Mouse (Mus musculus) lung, postnatal 0 days (tissue): ENCODE results near the gene Syt13. TPM values are rescaled to one million over a fixed set of nuclear protein-coding genes. Genes with fewer than 3 reads are reported as not detected.

ENCODE experiments used
- ATAC-seq: fragments of 200-750 bp; cut with Nextera tagmentation; 2 replicates; pipeline ENCODE4 v1.8.0; 2017; ENCODE audit warnings: moderate library complexity
- DNase-seq: peaks from one replicate; pipeline ENCODE4 v3.0.0-alpha.2; 2016; ENCODE audit warnings: low spot score
- H3K27ac ChIP-seq: fragments of 300-500 bp; sonication (generic); 2 replicates; pipeline ENCODE4 v1.5.1; 2014; ENCODE audit warnings: antibody characterized with exemption, mild to moderate bottlenecking, low read length, mixed read lengths
- H3K27me3 ChIP-seq: fragments of 300-500 bp; sonication (generic); replicated peaks from 2 replicates; pipeline ENCODE4 v1.6.1; 2014; ENCODE audit warnings: low read length, mixed read lengths; ENCODE audit not compliant: insufficient read depth
- H3K36me3 ChIP-seq: fragments of 300-500 bp; sonication (generic); 2 replicates; pipeline ENCODE4 v1.6.1; 2014; ENCODE audit warnings: low read length, mixed read lengths; ENCODE audit not compliant: insufficient read depth
- H3K4me1 ChIP-seq: fragments of 300-500 bp; sonication (generic); 2 replicates; pipeline ENCODE4 v1.6.1; 2014; ENCODE audit warnings: antibody characterized with exemption, low read depth, low read length, mixed read lengths; ENCODE audit not compliant: insufficient read depth
- H3K4me2 ChIP-seq: fragments of 300-500 bp; sonication (generic); replicated peaks from 2 replicates; pipeline ENCODE4 v1.6.1; 2014; ENCODE audit warnings: low read depth, mild to moderate bottlenecking, low read length, moderate library complexity, mixed read lengths
- H3K4me3 ChIP-seq: fragments of 300-500 bp; sonication (generic); 2 replicates; pipeline ENCODE4 v1.5.1; 2014; ENCODE audit warnings: low read depth, low read length
- H3K9ac ChIP-seq: fragments of 300-500 bp; sonication (generic); replicated peaks from 2 replicates; pipeline ENCODE4 v1.6.1; 2014; ENCODE audit warnings: low read depth, mild to moderate bottlenecking
- H3K9me3 ChIP-seq: fragments of 300-500 bp; sonication (generic); 2 replicates; pipeline ENCODE4 v1.6.1; 2016; ENCODE audit warnings: low read length, mixed read lengths
- CTCF ChIP-seq: IDR thresholded peaks from 2 replicates; pipeline ENCODE4 v1.5.1; 2016; ENCODE audit warnings: antibody characterized with exemption, mild to moderate bottlenecking
- EP300 ChIP-seq: IDR thresholded peaks from 2 replicates; pipeline ENCODE4 v1.6.1; 2016; ENCODE audit warnings: antibody characterized with exemption, mild to moderate bottlenecking, control low read depth
- WGBS: fragments of 180-500 bp; shearing (Covaris S2); extraction: QIAGEN DNeasy Blood & Tissue Kit; methylation state at CpG from one replicate; pipeline ENCODE4 v1.1.7; 2014; 5-methylcytosine and 5-hydroxymethylcytosine counted together
- polyA plus RNA-seq: library from polyadenylated mRNA; unstranded; fragments of >200 nt; fragmentation: Nextera tagmentation; extraction: Ambion mirVana; gene quantifications from 2 replicates; pipeline ENCODE4 v1.2.1, GENCODE M21; 2015

The Syt13 gene
- 0.24 and 0.32 TPM in 2 replicates for polyA plus RNA-seq

GRCm38 (mm10) chr2:92914933-92915553, at the start of gene Syt13:
Gene Syt13 (plus strand): TSS chr2:92915098.
- H3K4me2 ChIP-seq = peak within 1 kb of the TSS; percentile 52
- no peaks in the 10 kb centered on the region for H3K9me3 ChIP-seq
- no peaks in the 10 kb centered on the region for H3K36me3 ChIP-seq
- ATAC-seq (peak; percentile 87), DNase-seq (peak; percentile 72)
- no peak within 1 kb of the TSS for H3K27ac ChIP-seq
- under 1% methylated on average over 38 of the region's 38 CpGs for WGBS
- 0 out of 2 replicates have a peak, but pooled peaks have one; percentile 3 for TF ChIP-seq CTCF
- TF ChIP-seq EP300 = no peak
- peaks cover 19% of the 10 kb centered on the region; the same call in 1 of the 2 replicates for H3K27me3 ChIP-seq
- no peak within 1 kb of the TSS for H3K9ac ChIP-seq
- peaks cover 4% of the 10 kb centered on the region; the same call in 1 of the 2 replicates for H3K4me1 ChIP-seq
- peak within 1 kb of the TSS; percentile 2; the same call in 1 of the 2 replicates for H3K4me3 ChIP-seq

- Histone ChIP-seq H3K4me1 (no peaks in the 10 kb centered on the region), H3K27ac (no peak overlapping the region), H3K4me3 (no peak overlapping the region), H3K9ac (no peak overlapping the region), H3K4me2 (no peak overlapping the region), H3K27me3 (no peaks in the 10 kb centered on the region), H3K9me3 (no peaks in the 10 kb centered on the region), H3K36me3 (no peaks in the 10 kb centered on the region)
- DNase-seq (no peak), ATAC-seq (no peak)
- WGBS = 26% methylated on average over 2 of the region's 2 CpGs
- TF ChIP-seq CTCF (no peak), EP300 (no peak)
Observed at GRCm38 (mm10) chr2:92866616-92867015, 48.3 kb upstream of the Syt13 start.

- TF ChIP-seq EP300 (no peak), CTCF (no peak)
- 28% methylated on average over 10 of the region's 10 CpGs for WGBS
- Histone ChIP-seq H3K36me3 (no peaks in the 10 kb centered on the region), H3K9ac (no peak overlapping the region), H3K9me3 (no peaks in the 10 kb centered on the region), H3K27ac (no peak overlapping the region), H3K4me1 (no peaks in the 10 kb centered on the region), H3K27me3 (no peaks in the 10 kb centered on the region), H3K4me2 (no peak overlapping the region), H3K4me3 (no peak overlapping the region)
- DNase-seq (no peak), ATAC-seq (no peak)
Observed at GRCm38 (mm10) chr2:92870139-92870836, 44.6 kb upstream of the Syt13 start.

GRCm38 (mm10) chr2:92871093-92871686, 43.7 kb upstream of the Syt13 start:
- TF ChIP-seq CTCF = no peak
- TF ChIP-seq EP300 = no peak
- no peak for DNase-seq
- Histone ChIP-seq H3K4me3 (no peak overlapping the region), H3K36me3 (no peaks in the 10 kb centered on the region), H3K9me3 (no peaks in the 10 kb centered on the region), H3K27ac (no peak overlapping the region), H3K27me3 (no peaks in the 10 kb centered on the region), H3K4me1 (no peaks in the 10 kb centered on the region), H3K4me2 (no peak overlapping the region), H3K9ac (no peak overlapping the region)
- no peak for ATAC-seq
- WGBS = 59% methylated on average over 7 of the region's 7 CpGs

GRCm38 (mm10) chr2:92872652-92873051, 42.2 kb upstream of the Syt13 start:
- no peak overlapping the region for H3K9ac ChIP-seq
- H3K4me1 ChIP-seq = no peaks in the 10 kb centered on the region
- no peak overlapping the region for H3K27ac ChIP-seq
- H3K27me3 ChIP-seq = no peaks in the 10 kb centered on the region
- DNase-seq (no peak), ATAC-seq (no peak)
- H3K4me3 ChIP-seq = no peak overlapping the region
- no peak overlapping the region for H3K4me2 ChIP-seq
- no peaks in the 10 kb centered on the region for H3K36me3 ChIP-seq
- 81% methylated on average over 4 of the region's 4 CpGs for WGBS
- no peaks in the 10 kb centered on the region for H3K9me3 ChIP-seq
- TF ChIP-seq CTCF (no peak), EP300 (no peak)

- Histone ChIP-seq H3K4me3 (no peak overlapping the region), H3K27me3 (no peaks in the 10 kb centered on the region), H3K4me1 (no peaks in the 10 kb centered on the region), H3K9me3 (no peaks in the 10 kb centered on the region), H3K4me2 (no peak overlapping the region), H3K36me3 (no peaks in the 10 kb centered on the region), H3K27ac (no peak overlapping the region; the same call in 1 of the 2 replicates), H3K9ac (no peak overlapping the region)
- DNase-seq (peak; percentile 30), ATAC-seq (peak; percentile 83)
- 29% methylated on average over 1 of the region's 1 CpGs for WGBS
- TF ChIP-seq EP300 (peak; percentile 71), CTCF (no peak)
Observed at GRCm38 (mm10) chr2:92874592-92874991, 40.3 kb upstream of the Syt13 start.
